Mouse (Mus musculus) liver, embryonic 16.5 days (tissue): ENCODE measurements around the gene Olfr45. TPM values are rescaled to one million over a fixed set of nuclear protein-coding genes. Genes with fewer than 3 reads are reported as not detected.
"Not testable (repeated sequence)": the region's sequence is repeated elsewhere in the genome, so short reads cannot be mapped to it uniquely, and the experiment has no call there.

Experiments used
- ATAC-seq: fragments of 200-750 bp; cut with Nextera tagmentation; 2 replicates; pipeline ENCODE4 v1.8.0; 2017; ENCODE audit warnings: low read depth, mild to moderate bottlenecking, moderate number of reproducible peaks, moderate library complexity
- H3K27ac ChIP-seq: fragments of 300-500 bp; sonication (generic); 2 replicates; pipeline ENCODE4 v1.5.1; 2014; ENCODE audit warnings: mild to moderate bottlenecking, low read length
- H3K27me3 ChIP-seq: fragments of 300-500 bp; sonication (generic); 2 replicates; pipeline ENCODE4 v1.6.1; 2014; ENCODE audit warnings: low read depth, low read length, mixed read lengths; ENCODE audit not compliant: control insufficient read depth, insufficient read depth
- H3K36me3 ChIP-seq: fragments of 300-500 bp; sonication (generic); 2 replicates; pipeline ENCODE4 v1.6.1; 2014; ENCODE audit warnings: mild to moderate bottlenecking; ENCODE audit not compliant: control insufficient read depth, insufficient read depth
- H3K4me1 ChIP-seq: fragments of 300-500 bp; sonication (generic); 2 replicates; pipeline ENCODE4 v1.6.1; 2014; ENCODE audit warnings: low read depth, low read length, mixed read lengths; ENCODE audit not compliant: control insufficient read depth
- H3K4me2 ChIP-seq: fragments of 300-500 bp; sonication (generic); 2 replicates; pipeline ENCODE4 v1.6.1; 2014; ENCODE audit warnings: low read depth, low read length, mixed read lengths
- H3K4me3 ChIP-seq: fragments of 300-500 bp; sonication (generic); 2 replicates; pipeline ENCODE4 v1.5.1; 2014; ENCODE audit warnings: low read depth, mild to moderate bottlenecking, low read length
- H3K9ac ChIP-seq: fragments of 300-500 bp; sonication (generic); 2 replicates; pipeline ENCODE4 v1.6.1; 2014; ENCODE audit warnings: low read depth, low read length
- H3K9me3 ChIP-seq: fragments of 300-500 bp; sonication (generic); replicated peaks from 2 replicates; pipeline ENCODE4 v1.6.1; 2016; ENCODE audit warnings: low read length; ENCODE audit not compliant: control insufficient read depth
- WGBS: fragments of 180-500 bp; shearing (Covaris S2); extraction: QIAGEN DNeasy Blood & Tissue Kit; methylation state at CpG from one replicate; pipeline ENCODE4 v1.1.7; 2014; ENCODE audit not compliant: insufficient replicate concordance; 5-methylcytosine and 5-hydroxymethylcytosine counted together
- polyA plus RNA-seq: library from polyadenylated mRNA; unstranded; fragments of >200 nt; fragmentation: Nextera tagmentation; extraction: Ambion mirVana; gene quantifications from 2 replicates; pipeline ENCODE4 v1.2.1, GENCODE M21; 2015

Gene Olfr45
- not detected in 2 replicates for polyA plus RNA-seq

DNA sequence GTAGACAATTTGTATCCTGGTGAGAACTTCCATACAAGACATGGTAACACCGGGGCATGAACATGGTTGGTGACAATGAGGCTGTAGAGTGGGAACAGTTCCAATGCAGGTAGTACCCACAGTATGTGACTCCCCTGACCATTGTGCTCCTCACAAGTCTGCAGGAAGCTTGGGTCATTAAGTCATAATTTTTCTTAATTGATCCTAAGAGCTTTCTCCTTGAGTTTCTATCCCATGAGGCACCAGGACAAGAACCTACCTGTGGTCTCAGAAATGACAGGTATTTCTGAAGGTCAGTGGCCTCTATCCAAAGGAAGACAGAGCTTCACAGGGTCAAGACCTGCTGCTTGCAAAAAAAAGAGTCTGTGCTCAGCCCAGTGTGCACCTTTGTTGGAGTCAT, at the start of gene Olfr45:
TSS of gene Olfr45 (plus strand) at position 301 of the 400 bp plus-strand sequence.
- no peak for ATAC-seq
- no peaks in the 10 kb centered on the region for H3K36me3 ChIP-seq

DNA sequence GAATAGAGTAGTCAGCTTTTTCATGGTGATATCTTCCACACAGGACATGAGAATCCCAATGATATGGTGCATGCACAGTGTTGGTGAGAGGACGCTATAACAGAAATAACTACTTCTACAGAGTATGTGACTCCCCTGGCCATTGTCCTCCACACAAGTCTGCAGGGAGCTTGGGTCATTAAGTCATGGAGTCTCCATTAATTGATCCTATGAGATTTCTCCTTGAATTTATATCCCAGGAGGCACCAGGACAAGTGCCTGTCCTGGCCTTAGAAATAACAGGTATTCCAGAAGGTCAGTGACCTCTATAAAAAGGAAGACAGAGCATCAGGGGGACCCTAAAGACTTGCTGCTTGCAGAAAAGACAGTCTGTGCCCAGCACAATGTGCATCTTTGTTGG, 35.6 kb upstream of the Olfr45 start, which contains the start of gene Olfr53:
TSS of gene Olfr53 (plus strand) at position 301 of the 400 bp plus-strand sequence.
- H3K4me3 ChIP-seq: no peak within 1 kb of the TSS
- H3K27ac ChIP-seq: no peak within 1 kb of the TSS
- H3K9ac ChIP-seq: no peak within 1 kb of the TSS
- 45% methylated on average over 1 of the region's 1 CpGs for WGBS
- no peak within 1 kb of the TSS for H3K4me2 ChIP-seq
- H3K4me1 ChIP-seq: no peaks in the 10 kb centered on the region
- no peaks in the 10 kb centered on the region for H3K9me3 ChIP-seq
- H3K36me3 ChIP-seq: no peaks in the 10 kb centered on the region
- H3K27me3 ChIP-seq: no peaks in the 10 kb centered on the region
- no peak for ATAC-seq

More for the DNA sequence above, at the start of gene Olfr45:
- Histone ChIP-seq H3K9me3 (no peaks in the 10 kb centered on the region), H3K4me3 (no peak within 1 kb of the TSS), H3K4me1 (no peaks in the 10 kb centered on the region), H3K4me2 (no peak within 1 kb of the TSS), H3K27me3 (no peaks in the 10 kb centered on the region), H3K9ac (no peak within 1 kb of the TSS), H3K27ac (no peak within 1 kb of the TSS)
- WGBS: 76% methylated on average over 1 of the region's 1 CpGs

GRCm38 (mm10) chr7:140659630-140660029, 22.1 kb upstream of the Olfr45 start, which contains the start of gene Olfr539:
TSS of gene Olfr539 (plus strand) at chr7:140659930.
- no peak within 1 kb of the TSS for H3K4me3 ChIP-seq
- no peaks in the 10 kb centered on the region for H3K9me3 ChIP-seq
- H3K27ac ChIP-seq: no peak within 1 kb of the TSS
- no peaks in the 10 kb centered on the region for H3K4me1 ChIP-seq
- no peaks in the 10 kb centered on the region for H3K27me3 ChIP-seq
- H3K9ac ChIP-seq: no peak within 1 kb of the TSS
- WGBS: 53% methylated on average over 4 of the region's 4 CpGs
- H3K4me2 ChIP-seq: no peak within 1 kb of the TSS
- ATAC-seq: no peak
- H3K36me3 ChIP-seq: no peaks in the 10 kb centered on the region

DNA sequence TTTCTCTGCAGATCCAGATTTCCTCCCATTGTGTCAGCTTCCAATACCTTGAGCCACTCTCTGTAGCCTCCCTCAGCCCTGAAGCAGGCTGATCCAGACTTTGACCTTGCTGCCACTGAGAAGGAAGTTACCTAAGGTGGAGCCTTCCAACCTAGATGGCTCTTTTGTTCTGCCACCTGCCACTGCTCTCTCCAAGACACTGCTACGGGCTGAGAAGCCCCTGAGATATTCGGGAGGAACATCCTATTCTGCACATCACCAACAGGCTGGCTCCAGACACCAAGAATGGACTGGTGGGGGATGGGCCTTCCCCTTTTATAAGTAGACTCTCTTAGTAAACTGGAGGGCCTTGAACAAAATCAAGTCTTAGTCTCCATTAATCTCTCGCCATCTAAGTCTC, 11.1 kb upstream of the Olfr45 start:
- H3K9ac ChIP-seq, H3K27me3 ChIP-seq, H3K4me3 ChIP-seq, H3K36me3 ChIP-seq, H3K4me2 ChIP-seq, H3K27ac ChIP-seq, H3K4me1 ChIP-seq, H3K9me3 ChIP-seq, ATAC-seq: not testable (repeated sequence)
- WGBS: 50% methylated on average over 3 of the region's 3 CpGs

DNA sequence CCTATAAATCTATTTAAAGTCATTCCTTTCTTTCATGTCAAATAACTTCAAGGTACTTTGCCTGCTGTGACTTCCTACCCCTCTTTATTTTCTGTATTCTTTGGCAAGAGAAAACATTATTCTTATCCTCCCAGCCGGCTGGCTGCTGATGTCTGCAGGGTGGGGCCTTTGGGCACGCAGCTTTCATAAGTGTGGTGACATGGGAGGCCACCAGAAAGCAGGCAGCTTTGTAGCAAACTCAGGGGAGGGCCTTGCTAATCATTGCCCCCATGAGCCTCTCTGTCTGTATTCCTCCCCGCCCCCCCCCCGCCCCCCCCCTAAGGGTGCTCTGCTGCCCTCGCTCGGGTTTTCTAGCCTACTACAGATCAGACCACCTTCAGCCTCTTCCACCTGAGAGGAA, 5.9 kb upstream of the Olfr45 start:
- Histone ChIP-seq H3K9ac (no peak overlapping the region), H3K9me3 (no peaks in the 10 kb centered on the region), H3K4me3 (no peak overlapping the region), H3K4me2 (no peak overlapping the region), H3K4me1 (no peaks in the 10 kb centered on the region), H3K36me3 (no peaks in the 10 kb centered on the region), H3K27ac (no peak overlapping the region), H3K27me3 (no peaks in the 10 kb centered on the region)
- 4% methylated on average over 6 of the region's 6 CpGs for WGBS
- no peak for ATAC-seq

- not testable (repeated sequence) for H3K27me3 ChIP-seq, H3K9me3 ChIP-seq, H3K27ac ChIP-seq, H3K4me3 ChIP-seq, H3K36me3 ChIP-seq, ATAC-seq, H3K4me1 ChIP-seq, H3K4me2 ChIP-seq, H3K9ac ChIP-seq
- WGBS: 39% methylated on average over 4 of the region's 4 CpGs
These were observed 2.2 kb upstream of the Olfr45 start for GRCm38 (mm10) chr7:140679591-140679990.

- Histone ChIP-seq H3K9ac (no peak within 1 kb of the TSS), H3K4me1 (no peaks in the 10 kb centered on the region), H3K9me3 (no peaks in the 10 kb centered on the region), H3K27ac (no peak within 1 kb of the TSS), H3K4me3 (no peak within 1 kb of the TSS), H3K36me3 (no peaks in the 10 kb centered on the region), H3K4me2 (no peak within 1 kb of the TSS), H3K27me3 (no peaks in the 10 kb centered on the region)
- ATAC-seq: no peak
These were observed 15.2 kb downstream of the Olfr45 start, which contains the start of gene Olfr541 for GRCm38 (mm10) chr7:140696967-140697366. TSS of gene Olfr541 (plus strand) at chr7:140697267.

- Histone ChIP-seq H3K27me3 (no peaks in the 10 kb centered on the region), H3K4me1 (no peaks in the 10 kb centered on the region), H3K9me3 (no peaks in the 10 kb centered on the region), H3K4me3 (no peak overlapping the region), H3K4me2 (no peak overlapping the region), H3K27ac (no peak overlapping the region), H3K9ac (no peak overlapping the region), H3K36me3 (no peaks in the 10 kb centered on the region)
- 39% methylated on average over 2 of the region's 2 CpGs for WGBS
- no peak for ATAC-seq
These were observed 24.6 kb downstream of the Olfr45 start for GRCm38 (mm10) chr7:140706348-140706747.

- Histone ChIP-seq H3K4me3 (no peak overlapping the region), H3K4me2 (no peak overlapping the region), H3K4me1 (no peaks in the 10 kb centered on the region), H3K27me3 (no peaks in the 10 kb centered on the region), H3K9me3 (no peaks in the 10 kb centered on the region), H3K9ac (no peak overlapping the region), H3K36me3 (no peaks in the 10 kb centered on the region), H3K27ac (no peak overlapping the region)
- WGBS: 59% methylated on average over 6 of the region's 6 CpGs
- ATAC-seq: no peak
These were observed 26.0 kb downstream of the Olfr45 start for GRCm38 (mm10) chr7:140707536-140708284.
